Mouse (Mus musculus) forebrain, embryonic 11.5 days (tissue): ENCODE results near the gene Olfr910. TPM values are rescaled to one million over a fixed set of nuclear protein-coding genes. Genes with fewer than 3 reads are reported as not detected.

Experiments
- ATAC-seq: fragments of 200-750 bp; cut with Nextera tagmentation; replicated peaks from 2 replicates; pipeline ENCODE4 v1.8.0; 2017; ENCODE audit warnings: moderate TSS enrichment; ENCODE audit not compliant: low FRiP score
- DNase-seq: peaks from one replicate; pipeline ENCODE4 v3.0.0-alpha.2; 2017; ENCODE audit warnings: low spot score
- H3K27ac ChIP-seq: fragments of 300-500 bp; sonication (generic); 2 replicates; pipeline ENCODE4 v1.5.1; 2014; ENCODE audit warnings: low read depth, low read length
- H3K27me3 ChIP-seq: fragments of 300-500 bp; sonication (generic); 2 replicates; pipeline ENCODE4 v1.6.1; 2014; ENCODE audit warnings: mild to moderate bottlenecking, low read length, mixed read lengths; ENCODE audit not compliant: control insufficient read depth, insufficient read depth
- H3K36me3 ChIP-seq: fragments of 300-500 bp; sonication (generic); 2 replicates; pipeline ENCODE4 v1.6.1; 2014; ENCODE audit warnings: mild to moderate bottlenecking, low read length, moderate library complexity, mixed read lengths; ENCODE audit not compliant: control insufficient read depth, insufficient read depth
- H3K4me1 ChIP-seq: fragments of 300-500 bp; sonication (generic); replicated peaks from 2 replicates; pipeline ENCODE4 v1.6.1; 2014; ENCODE audit warnings: low read length, mixed read lengths; ENCODE audit not compliant: control insufficient read depth, insufficient read depth
- H3K4me2 ChIP-seq: fragments of 300-500 bp; sonication (generic); 2 replicates; pipeline ENCODE4 v1.6.1; 2014; ENCODE audit warnings: low read depth, mild to moderate bottlenecking, low read length, moderate library complexity, mixed read lengths; ENCODE audit not compliant: severe bottlenecking
- H3K4me3 ChIP-seq: fragments of 300-500 bp; sonication (generic); 2 replicates; pipeline ENCODE4 v1.5.1; 2014; ENCODE audit warnings: low read depth, low read length
- H3K9ac ChIP-seq: fragments of 300-500 bp; sonication (generic); 2 replicates; pipeline ENCODE4 v1.6.1; 2014; ENCODE audit warnings: low read length
- H3K9me3 ChIP-seq: fragments of 300-500 bp; sonication (generic); 2 replicates; pipeline ENCODE4 v1.6.1; 2016; ENCODE audit warnings: low read length, mixed read lengths; ENCODE audit not compliant: control insufficient read depth
- WGBS: fragments of 180-500 bp; shearing (Covaris S2); extraction: QIAGEN DNeasy Blood & Tissue Kit; methylation state at CpG from one replicate; pipeline ENCODE4 v1.1.7; 2014; 5-methylcytosine and 5-hydroxymethylcytosine counted together
- polyA plus RNA-seq: library from polyadenylated mRNA; unstranded; fragments of >200 nt; fragmentation: Nextera tagmentation; extraction: Ambion mirVana; gene quantifications from 2 replicates; pipeline ENCODE4 v1.2.1, GENCODE M21; 2014

Gene Olfr910
- polyA plus RNA-seq, result not detected in 2 replicates

GRCm38 (mm10) chr9:38537549-38537948 lies at the start of gene Olfr910:
Gene Olfr910 (plus strand): TSS chr9:38537849.
- H3K4me1 ChIP-seq, result no peaks in the 10 kb centered on the region
- H3K27me3 ChIP-seq, result no peaks in the 10 kb centered on the region
- no peak within 1 kb of the TSS for H3K4me3 ChIP-seq
- no peak within 1 kb of the TSS for H3K27ac ChIP-seq
- no peak within 1 kb of the TSS for H3K4me2 ChIP-seq
- H3K36me3 ChIP-seq, result no peaks in the 10 kb centered on the region
- WGBS, result 96% methylated on average over 2 of the region's 2 CpGs
- H3K9me3 ChIP-seq, result no peaks in the 10 kb centered on the region
- no peak within 1 kb of the TSS for H3K9ac ChIP-seq
- DNase-seq (no peak), ATAC-seq (no peak)

- WGBS, result 86% methylated on average over 2 of the region's 2 CpGs
- no peak within 1 kb of the TSS for H3K9ac ChIP-seq
- no peak for ATAC-seq
- H3K4me3 ChIP-seq, result no peak within 1 kb of the TSS
- no peak within 1 kb of the TSS for H3K4me2 ChIP-seq
- H3K27ac ChIP-seq, result no peak within 1 kb of the TSS
- no peaks in the 10 kb centered on the region for H3K4me1 ChIP-seq
- no peaks in the 10 kb centered on the region for H3K36me3 ChIP-seq
- H3K27me3 ChIP-seq, result no peaks in the 10 kb centered on the region
- DNase-seq, result no peak
- no peaks in the 10 kb centered on the region for H3K9me3 ChIP-seq
Observed at GRCm38 (mm10) chr9:38495501-38495900, 42.1 kb upstream of the Olfr910 start, which contains the start of gene Olfr907. Gene Olfr907 (plus strand): TSS chr9:38495801.

GRCm38 (mm10) chr9:38512353-38512752 lies 25.3 kb upstream of the Olfr910 start:
- Histone ChIP-seq H3K4me1 (no peaks in the 10 kb centered on the region), H3K27ac (no peak overlapping the region), H3K9me3 (no peaks in the 10 kb centered on the region), H3K4me3 (no peak overlapping the region), H3K4me2 (no peak overlapping the region), H3K9ac (no peak overlapping the region), H3K36me3 (no peaks in the 10 kb centered on the region), H3K27me3 (no peaks in the 10 kb centered on the region)
- WGBS, result 73% methylated on average over 2 of the region's 2 CpGs
- ATAC-seq (no peak), DNase-seq (no peak)

- Histone ChIP-seq H3K27me3 (no peaks in the 10 kb centered on the region), H3K27ac (no peak within 1 kb of the TSS), H3K9ac (no peak within 1 kb of the TSS), H3K4me2 (no peak within 1 kb of the TSS), H3K9me3 (no peaks in the 10 kb centered on the region), H3K4me1 (no peaks in the 10 kb centered on the region), H3K4me3 (no peak within 1 kb of the TSS), H3K36me3 (no peaks in the 10 kb centered on the region)
- DNase-seq (no peak), ATAC-seq (no peak)
- 88% methylated on average over 1 of the region's 1 CpGs for WGBS
Observed at GRCm38 (mm10) chr9:38521280-38521679, 16.4 kb upstream of the Olfr910 start, which contains the start of gene Olfr911-ps1. Gene Olfr911-ps1 (plus strand): TSS chr9:38521580.

- Histone ChIP-seq H3K27ac (no peak within 1 kb of the TSS), H3K27me3 (no peaks in the 10 kb centered on the region), H3K36me3 (no peaks in the 10 kb centered on the region), H3K4me1 (no peaks in the 10 kb centered on the region), H3K9ac (no peak within 1 kb of the TSS), H3K4me3 (no peak within 1 kb of the TSS), H3K4me2 (no peak within 1 kb of the TSS), H3K9me3 (no peaks in the 10 kb centered on the region)
- DNase-seq, result no peak
- 88% methylated on average over 1 of the region's 1 CpGs for WGBS
- no peak for ATAC-seq
Observed at GRCm38 (mm10) chr9:38579878-38580277, 42.2 kb downstream of the Olfr910 start, which contains the start of gene Olfr912. Gene Olfr912 (plus strand): TSS chr9:38580178.

Other genes with a start within 250 kb of the Olfr910 start
- not detected in 2 replicates for gene Olfr896-ps1, start 246.7 kb upstream of the Olfr910 start, polyA plus RNA-seq
- gene Olfr25, start 208.8 kb upstream of the Olfr910 start, polyA plus RNA-seq, result not detected in 2 replicates
- gene Olfr898, start 189.4 kb upstream of the Olfr910 start, polyA plus RNA-seq, result not detected in 2 replicates
- not detected in 2 replicates for gene Olfr250, start 171.0 kb upstream of the Olfr910 start, polyA plus RNA-seq
- not detected in 2 replicates for gene Olfr251, start 160.8 kb upstream of the Olfr910 start, polyA plus RNA-seq
- gene Olfr147, start 136.2 kb upstream of the Olfr910 start, polyA plus RNA-seq, result not detected in 2 replicates
- not detected in 2 replicates for gene Olfr901, start 108.4 kb upstream of the Olfr910 start, polyA plus RNA-seq
- not detected in 2 replicates for gene Olfr902, start 90.2 kb upstream of the Olfr910 start, polyA plus RNA-seq
- not detected in 2 replicates for gene Olfr904, start 74.7 kb upstream of the Olfr910 start, polyA plus RNA-seq
- gene Olfr905, start 66.7 kb upstream of the Olfr910 start, polyA plus RNA-seq, result not detected in 2 replicates
- gene Olfr906, start 50.8 kb upstream of the Olfr910 start, polyA plus RNA-seq, result not detected in 2 replicates
- gene Olfr907, start 42.0 kb upstream of the Olfr910 start, polyA plus RNA-seq, result not detected in 2 replicates
- not detected in 2 replicates for gene Olfr911-ps1, start 16.3 kb upstream of the Olfr910 start, polyA plus RNA-seq
- gene Olfr912, start 42.3 kb downstream of the Olfr910 start, polyA plus RNA-seq, result not detected in 2 replicates
- gene Olfr913, start 54.9 kb downstream of the Olfr910 start, polyA plus RNA-seq, result not detected in 2 replicates
- gene Olfr914, start 67.3 kb downstream of the Olfr910 start, polyA plus RNA-seq, result not detected in 2 replicates
- not detected in 2 replicates for gene Olfr916, start 122.0 kb downstream of the Olfr910 start, polyA plus RNA-seq
- not detected in 2 replicates for gene Olfr917, start 128.0 kb downstream of the Olfr910 start, polyA plus RNA-seq
- gene Olfr918, start 136.8 kb downstream of the Olfr910 start, polyA plus RNA-seq, result not detected in 2 replicates
- not detected in 2 replicates for gene Olfr919, start 165.8 kb downstream of the Olfr910 start, polyA plus RNA-seq
- gene Vwa5a, start 180.4 kb downstream of the Olfr910 start, polyA plus RNA-seq, result 9.1 and 9.7 TPM in 2 replicates
- gene Olfr920, start 214.4 kb downstream of the Olfr910 start, polyA plus RNA-seq, result not detected in 2 replicates
- not detected in 2 replicates for gene Olfr921, start 235.2 kb downstream of the Olfr910 start, polyA plus RNA-seq